Mouse (Mus musculus): ENCODE data around the gene Atxn1. TPM values are rescaled to one million over a fixed set of nuclear protein-coding genes. Genes with fewer than 3 reads are reported as not detected.

Atxn1 gene
- total and polyA plus RNA-seq, 3 experiments: 8.0 to 13.1 (median 9.7) TPM

DNA sequence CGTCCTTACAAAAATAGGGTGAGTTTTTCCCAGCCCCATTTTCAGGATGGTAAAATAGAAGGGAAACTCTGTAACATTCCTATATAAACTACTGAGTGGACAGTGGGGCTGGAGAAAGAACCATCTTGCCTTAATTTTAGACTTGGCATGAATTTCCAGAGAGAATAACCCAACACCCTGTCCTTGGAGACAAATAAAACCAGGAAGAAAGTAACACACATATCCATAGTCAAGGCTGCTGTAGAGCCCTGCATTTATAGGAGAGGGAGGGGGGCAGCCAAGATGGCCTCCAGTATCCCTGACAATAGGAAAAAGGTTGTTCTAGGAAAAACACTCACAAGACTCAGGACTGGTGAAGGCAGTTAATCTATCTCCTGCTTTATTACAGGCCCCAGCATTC, 210.3 kb downstream of the Atxn1 start:
- H3K9me3 ChIP-seq (replicated peaks; ENCODE audit: low read length): no peaks in the 10 kb centered on the region
- no peak overlapping the region for H3K27ac ChIP-seq (ENCODE audit: insufficient read depth, low read depth)
- no peak overlapping the region for H3K9ac ChIP-seq (ENCODE audit: insufficient read depth, low read depth)
- in situ Hi-C loops (cut with MboI; ENCODE audit: low pct_ligation_motif_present, low pct_unique_long_range_greater_than_20kb, low sequenced_read_pairs): no loop called here
- peaks cover 5 to 30% of the 10 kb centered on the region in 2 experiments; a peak in 3 of 4 replicates for H3K4me1 ChIP-seq (ENCODE audit: control insufficient read depth in 1 of 2, insufficient read depth in 2 of 2)
- H3K27me3 ChIP-seq (replicated peaks): no peaks in the 10 kb centered on the region
- H3K36me3 ChIP-seq (replicated peaks in 1 of 2; ENCODE audit: control insufficient read depth in 1 of 2, insufficient read depth in 1 of 2, low read length in 1 of 2): peaks cover 35 to 80% of the 10 kb centered on the region in 2 experiments
- no peak for DNase-seq (ENCODE audit: extremely low read depth)
- no peaks in the 10 kb centered on the region for H3K79me2 ChIP-seq (replicated peaks; ENCODE audit: control insufficient read depth, extremely low read depth, insufficient read depth, poor library complexity, severe bottlenecking)
- no peak for TF ChIP-seq E2F4 (IDR thresholded peaks at IDR 0.05; ENCODE audit: insufficient replicate concordance, low read depth, low read length)
- TF ChIP-seq MYC (IDR thresholded peaks at IDR 0.05; ENCODE audit: low read depth, low read length): no peak
- TF ChIP-seq ETS1 (conservative IDR thresholded peaks at IDR 0.05; ENCODE audit: low read depth, low read length): no peak
- no peak for TF ChIP-seq MAZ (IDR thresholded peaks at IDR 0.05; ENCODE audit: low read depth, low read length)
- TF ChIP-seq SIN3A (IDR thresholded peaks at IDR 0.05; ENCODE audit: low read length): no peak
- no peak for TF ChIP-seq MEF2A (IDR thresholded peaks at IDR 0.05; ENCODE audit: borderline replicate concordance, low read depth, low read length)
- TF ChIP-seq ZKSCAN1 (IDR thresholded peaks at IDR 0.05; ENCODE audit: borderline replicate concordance, low read depth, low read length): no peak
- no peak for TF ChIP-seq CHD1 (IDR thresholded peaks at IDR 0.05; ENCODE audit: low read depth, low read length)
- TF ChIP-seq SMC3 (IDR thresholded peaks at IDR 0.05; ENCODE audit: low read depth, low read length): no peak
- no peak for TF ChIP-seq IRF4 (IDR thresholded peaks at IDR 0.05; ENCODE audit: low read depth, low read length)
- TF ChIP-seq ZMIZ1 (IDR thresholded peaks at IDR 0.05; ENCODE audit: low read depth, low read length): no peak
- TF ChIP-seq HCFC1 (IDR thresholded peaks at IDR 0.05; ENCODE audit: low read depth, low read length): no peak
- TF ChIP-seq MAFK (IDR thresholded peaks at IDR 0.05; ENCODE audit: insufficient replicate concordance, low read length): no peak
- H3K4me3 ChIP-seq (replicated peaks in 1 of 3; ENCODE audit: low read depth in 2 of 3, low read length in 2 of 3, poor library complexity in 1 of 3): no peak overlapping the region
- dilution Hi-C loops (cut with MboI; ENCODE audit: extremely low pct_ligation_motif_present, extremely low pct_unique_long_range_greater_than_20kb, low sequenced_read_pairs): no loop called here
- no peak overlapping the region for H3K4me2 ChIP-seq (ENCODE audit: insufficient read depth, low read depth, poor library complexity, severe bottlenecking)

GRCm38 (mm10) chr13:45752498-45752897, 212.3 kb downstream of the Atxn1 start:
- Histone ChIP-seq H3K4me2 (ENCODE audit: insufficient read depth, low read depth, poor library complexity, severe bottlenecking) (no peak overlapping the region), H3K4me1 (ENCODE audit: control insufficient read depth in 1 of 2, insufficient read depth in 2 of 2) (peaks cover 5 to 42% of the 10 kb centered on the region in 2 experiments; a peak in 3 of 4 replicates), H3K27me3 (replicated peaks) (no peaks in the 10 kb centered on the region), H3K36me3 (replicated peaks in 1 of 2; ENCODE audit: control insufficient read depth in 1 of 2, insufficient read depth in 1 of 2, low read length in 1 of 2) (peaks cover 25 to 81% of the 10 kb centered on the region in 2 experiments), H3K79me2 (replicated peaks; ENCODE audit: control insufficient read depth, extremely low read depth, insufficient read depth, poor library complexity, severe bottlenecking) (no peaks in the 10 kb centered on the region), H3K27ac (ENCODE audit: insufficient read depth, low read depth) (no peak overlapping the region), H3K4me3 (replicated peaks in 1 of 3; ENCODE audit: low read depth in 2 of 3, low read length in 2 of 3, poor library complexity in 1 of 3) (no peak overlapping the region), H3K9me3 (replicated peaks; ENCODE audit: low read length) (no peaks in the 10 kb centered on the region), H3K9ac (ENCODE audit: insufficient read depth, low read depth) (no peak overlapping the region)
- TF ChIP-seq HCFC1 (IDR thresholded peaks at IDR 0.05; ENCODE audit: low read depth, low read length): no peak
- TF ChIP-seq USF1 (IDR thresholded peaks at IDR 0.05; ENCODE audit: low read depth, low read length): no peak
- no peak for TF ChIP-seq E2F4 (IDR thresholded peaks at IDR 0.05; ENCODE audit: insufficient replicate concordance, low read depth, low read length)
- no peak for DNase-seq (ENCODE audit: extremely low read depth)
- in situ Hi-C loops (cut with MboI; ENCODE audit: low pct_ligation_motif_present, low pct_unique_long_range_greater_than_20kb, low sequenced_read_pairs) (no loop called here), dilution Hi-C loops (cut with MboI; ENCODE audit: extremely low pct_ligation_motif_present, extremely low pct_unique_long_range_greater_than_20kb, low sequenced_read_pairs) (no loop called here)
